Mouse (Mus musculus) gastrocnemius, postnatal 10 days (tissue): ENCODE measurements at regions not wholly inside any gene's neighbourhood (a gene's known extent, or its start where the extent isn't known, plus 50 kb on each side); places are given as distances from the start of the nearest gene placed in this dataset.

Experiments
- DNase-seq: peaks from one replicate; pipeline ENCODE4 v3.0.0; 2021; ENCODE audit warnings: mixed read lengths

GRCm38 (mm10) chr12:9924561-9924960 lies 354.6 kb downstream of the Osr1 start:
- peak; percentile 6 for DNase-seq

GRCm38 (mm10) chr12:9934158-9934557 lies 364.2 kb downstream of the Osr1 start:
- DNase-seq: no peak

GRCm38 (mm10) chr12:9941357-9941756 lies 371.4 kb downstream of the Osr1 start:
- DNase-seq: no peak

- no peak for DNase-seq
These were observed 371.9 kb downstream of the Osr1 start for GRCm38 (mm10) chr12:9941823-9942222.

- DNase-seq: no peak
These were observed 378.9 kb downstream of the Osr1 start for GRCm38 (mm10) chr12:9948784-9949183.

GRCm38 (mm10) chr12:9952372-9952771 lies 382.5 kb downstream of the Osr1 start:
- no peak for DNase-seq

GRCm38 (mm10) chr12:9954178-9954888 lies 384.4 kb downstream of the Osr1 start:
- no peak for DNase-seq

GRCm38 (mm10) chr12:9969390-9969789 lies 399.5 kb downstream of the Osr1 start:
- DNase-seq: no peak

- DNase-seq: no peak
These were observed 399.0 kb upstream of the Nt5c1b start for GRCm38 (mm10) chr12:9970771-9971170.

GRCm38 (mm10) chr12:9978494-9979112 lies 391.2 kb upstream of the Nt5c1b start:
- no peak for DNase-seq

GRCm38 (mm10) chr12:9979113-9979507 lies 390.7 kb upstream of the Nt5c1b start:
- no peak for DNase-seq

- no peak for DNase-seq
These were observed 378.5 kb upstream of the Nt5c1b start for GRCm38 (mm10) chr12:9991305-9991704.

GRCm38 (mm10) chr12:9995670-9996069 lies 374.1 kb upstream of the Nt5c1b start:
- DNase-seq: no peak

- no peak for DNase-seq
These were observed 373.2 kb upstream of the Nt5c1b start for GRCm38 (mm10) chr12:9996455-9997189.

- no peak for DNase-seq
These were observed 372.6 kb upstream of the Nt5c1b start for GRCm38 (mm10) chr12:9997190-9997561.

GRCm38 (mm10) chr12:9997571-9997970 lies 372.2 kb upstream of the Nt5c1b start:
- no peak for DNase-seq

GRCm38 (mm10) chr12:9999933-10000332 lies 369.8 kb upstream of the Nt5c1b start:
- DNase-seq: no peak

GRCm38 (mm10) chr12:10008473-10008872 lies 361.3 kb upstream of the Nt5c1b start:
- no peak for DNase-seq

- DNase-seq: no peak
These were observed 352.8 kb upstream of the Nt5c1b start for GRCm38 (mm10) chr12:10016710-10017581.

- DNase-seq: no peak
These were observed 334.3 kb upstream of the Nt5c1b start for GRCm38 (mm10) chr12:10035479-10035878.

GRCm38 (mm10) chr12:10062006-10062514 lies 307.7 kb upstream of the Nt5c1b start:
- no peak for DNase-seq

- no peak for DNase-seq
These were observed 291.4 kb upstream of the Nt5c1b start for GRCm38 (mm10) chr12:10078341-10078740.
